Mouse (Mus musculus): ENCODE measurements at regions not wholly inside any gene's neighbourhood (a gene's known extent, or its start where the extent isn't known, plus 50 kb on each side); places are given as distances from the start of the nearest gene placed in this dataset.
A peak's percentile ranks its signal among the peaks of the same experiment; 100 is the strongest.

- DNase-seq (ENCODE audit: low spot score in 2 of 2) = no peak
Measured at GRCm38 (mm10) chr1:187413881-187414280, 194.7 kb upstream of the Esrrg start.

- no peak for DNase-seq (ENCODE audit: low spot score in 2 of 2)
Measured at GRCm38 (mm10) chr1:187418186-187419140, 190.1 kb upstream of the Esrrg start.

- DNase-seq (ENCODE audit: low spot score in 2 of 2) = no peak
Measured at GRCm38 (mm10) chr1:187428536-187429215, 179.9 kb upstream of the Esrrg start.

GRCm38 (mm10) chr1:187433716-187434634 is 174.6 kb upstream of the Esrrg start:
- DNase-seq (ENCODE audit: low spot score in 2 of 2) = no peak

DNA sequence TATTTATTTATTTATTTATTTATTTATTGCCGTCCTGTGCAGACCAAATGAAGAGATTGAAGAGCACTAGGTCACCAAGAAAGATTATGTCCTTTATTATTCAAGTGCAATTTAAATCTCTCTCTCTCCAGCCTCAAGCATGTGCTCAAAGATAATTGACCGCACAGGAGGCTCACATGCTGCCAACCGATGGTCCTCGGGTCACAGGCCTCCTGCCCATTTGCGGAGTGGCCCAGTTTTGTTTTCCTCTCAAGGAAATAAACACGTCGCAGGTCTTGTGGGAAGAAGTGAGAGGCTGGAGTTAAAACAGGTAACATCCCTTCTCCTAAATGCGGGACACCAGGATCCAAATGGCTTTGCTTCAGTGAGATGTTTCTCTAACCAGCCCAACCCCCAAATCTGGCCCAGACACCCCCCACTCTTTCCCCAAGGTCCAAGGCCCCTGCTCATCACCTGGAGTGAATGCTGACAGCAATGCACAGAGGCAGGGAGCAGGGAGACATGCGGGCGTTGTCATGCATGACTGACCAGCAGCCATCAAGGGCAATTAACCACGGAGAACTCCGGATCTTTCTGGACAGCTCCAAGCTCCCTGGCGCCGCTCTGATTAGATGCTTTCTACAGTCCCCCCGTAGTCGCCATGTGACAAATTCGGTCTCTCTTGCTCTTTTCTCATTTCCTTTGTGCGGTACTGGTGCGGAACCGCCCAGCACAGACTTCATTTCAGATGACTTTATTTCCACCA is 169.2 kb upstream of the Esrrg start:
- no peak for DNase-seq (ENCODE audit: low spot score in 2 of 2)

GRCm38 (mm10) chr1:187441668-187442193 is 166.9 kb upstream of the Esrrg start:
- no peak for DNase-seq (ENCODE audit: low spot score in 2 of 2)

GRCm38 (mm10) chr1:187446511-187446910 is 162.1 kb upstream of the Esrrg start:
- DNase-seq (ENCODE audit: low spot score in 2 of 2) = no peak

DNA sequence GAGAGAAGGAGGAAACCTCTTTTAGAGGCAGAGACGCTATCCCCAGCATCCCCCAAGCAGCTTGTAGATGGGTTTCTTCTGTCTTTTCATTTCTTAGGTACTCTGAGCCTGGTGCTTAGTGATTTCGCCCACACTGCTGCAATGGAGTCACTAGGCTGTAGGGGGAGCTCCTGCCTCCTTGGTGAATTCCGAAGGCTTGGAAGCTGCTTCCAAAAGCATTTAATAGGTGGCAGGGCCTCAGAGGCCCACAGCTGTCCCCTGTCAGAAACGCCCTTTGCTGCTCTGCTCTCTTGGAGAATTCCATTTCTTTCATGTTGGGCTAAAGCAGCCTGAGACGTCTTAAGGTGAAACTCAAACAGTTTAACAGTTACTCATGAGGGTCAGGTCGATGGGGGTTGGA is 160.4 kb upstream of the Esrrg start:
- DNase-seq (ENCODE audit: low spot score in 2 of 2) = peak in 1 of 2 experiments; percentile 15

GRCm38 (mm10) chr1:187450106-187450505 is 158.5 kb upstream of the Esrrg start:
- DNase-seq (ENCODE audit: low spot score in 2 of 2) = no peak

GRCm38 (mm10) chr1:187452189-187452588 is 156.4 kb upstream of the Esrrg start:
- DNase-seq (ENCODE audit: low spot score in 2 of 2) = peak in 1 of 2 experiments; percentile 48

GRCm38 (mm10) chr1:187454431-187454830 is 154.2 kb upstream of the Esrrg start:
- DNase-seq (ENCODE audit: low spot score in 2 of 2) = no peak

DNA sequence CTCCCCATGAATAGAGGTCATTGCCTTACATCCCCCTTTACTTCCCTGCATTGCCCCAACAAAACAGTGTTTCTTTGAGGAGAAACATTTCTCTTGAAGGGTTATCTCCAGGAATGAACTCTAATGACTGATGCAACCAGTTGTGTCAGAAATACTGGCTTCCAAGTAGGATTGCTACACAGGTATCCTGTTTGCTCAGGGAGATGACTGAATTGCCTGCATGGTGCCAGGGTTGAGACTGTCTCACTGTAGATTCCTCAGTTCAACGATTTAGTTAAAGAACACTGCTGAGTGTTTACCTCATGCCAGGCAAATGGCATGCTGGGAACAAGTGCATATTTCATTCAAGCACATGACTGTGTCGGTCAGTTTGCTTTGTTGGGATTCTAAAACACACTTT is 123.8 kb upstream of the Esrrg start:
- no peak for DNase-seq (ENCODE audit: low spot score in 2 of 2)

DNA sequence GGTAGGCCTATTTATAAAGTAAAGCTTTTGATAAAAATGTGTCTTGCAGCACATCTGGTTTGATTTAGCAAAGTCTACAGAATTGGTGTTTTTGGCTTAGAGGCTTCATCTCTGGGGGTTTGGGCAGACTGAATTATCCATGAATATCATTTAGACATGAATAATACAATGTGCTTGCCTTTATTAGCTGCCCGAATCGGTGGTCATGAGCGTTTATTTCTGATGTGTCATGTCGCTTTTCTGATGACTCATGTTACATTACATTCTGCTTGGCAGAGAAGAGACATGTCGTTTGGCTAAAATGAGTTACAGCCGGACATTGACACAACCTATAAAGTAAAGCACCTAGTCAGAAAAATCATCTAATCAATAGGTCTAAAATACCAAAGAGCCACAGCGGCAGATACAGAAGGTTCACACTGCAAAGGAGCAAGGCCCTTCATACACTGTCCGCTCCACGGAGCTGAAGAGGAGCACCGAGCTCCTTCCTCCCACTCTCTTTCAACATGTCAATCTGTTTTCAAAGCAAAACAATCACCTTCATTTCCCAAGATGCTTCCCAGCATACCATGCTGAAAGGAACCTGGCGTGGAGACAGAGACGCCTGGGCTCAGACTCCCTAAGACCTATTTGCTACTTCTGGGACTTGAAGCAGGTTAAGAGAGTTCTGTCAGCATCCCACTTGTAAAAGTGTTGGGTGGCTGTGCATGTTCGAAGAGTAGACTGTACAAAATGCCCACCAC is 120.5 kb upstream of the Esrrg start:
- no peak for DNase-seq (ENCODE audit: low spot score in 2 of 2)

- DNase-seq (ENCODE audit: low spot score in 2 of 2) = no peak
Measured at GRCm38 (mm10) chr1:187489452-187489851, 119.1 kb upstream of the Esrrg start.

DNA sequence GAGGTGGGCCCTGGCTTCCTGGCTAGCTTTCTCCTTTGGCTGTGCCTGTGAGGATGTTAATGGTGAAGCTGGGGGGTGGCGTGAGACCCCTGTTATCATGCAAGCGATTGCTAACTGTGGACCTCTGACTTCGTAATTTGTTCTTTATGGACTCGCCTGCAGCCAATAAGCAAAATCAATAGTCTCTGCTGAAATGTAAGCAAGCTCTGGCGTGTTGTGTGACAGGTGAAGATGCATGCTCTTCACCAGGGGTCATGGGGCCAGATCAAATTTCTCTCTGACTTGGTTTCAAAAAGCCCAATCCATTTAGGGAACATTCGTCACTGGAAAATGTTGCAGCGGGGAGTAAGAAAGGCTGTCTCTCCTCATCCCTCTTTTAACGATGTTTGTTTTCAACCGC is 103.2 kb upstream of the Esrrg start:
- no peak for DNase-seq (ENCODE audit: low spot score in 2 of 2)

GRCm38 (mm10) chr1:187507217-187507616 is 101.4 kb upstream of the Esrrg start:
- DNase-seq (ENCODE audit: low spot score in 2 of 2) = no peak

DNA sequence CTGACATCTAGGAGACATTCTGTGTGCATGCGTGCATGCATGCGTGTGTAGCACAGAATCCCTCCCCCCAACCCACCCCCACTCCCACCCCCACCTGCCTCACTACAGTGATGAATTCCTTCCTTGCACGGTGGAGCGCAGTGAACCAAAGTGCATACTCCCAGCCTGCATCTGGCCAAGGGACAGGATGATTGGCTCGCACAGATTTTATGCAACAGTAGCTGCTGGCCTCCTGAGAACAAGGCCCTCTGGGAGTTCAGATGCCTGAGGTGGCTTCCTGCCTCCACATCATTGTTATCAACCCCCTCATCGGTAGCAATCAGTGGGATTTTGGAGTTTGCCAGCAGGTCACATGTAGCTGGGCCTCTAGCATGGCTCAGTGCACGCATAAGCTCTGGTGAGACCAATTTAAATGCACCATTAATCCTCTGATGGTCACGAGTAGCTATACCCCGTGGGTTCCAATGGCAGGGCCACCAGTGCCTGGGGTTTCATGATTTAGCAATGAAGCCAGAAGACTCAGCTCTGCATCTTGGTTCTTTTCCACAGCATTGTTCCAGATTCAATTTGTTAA is 77.2 kb upstream of the Esrrg start:
- DNase-seq (ENCODE audit: low spot score in 2 of 2) = no peak

DNA sequence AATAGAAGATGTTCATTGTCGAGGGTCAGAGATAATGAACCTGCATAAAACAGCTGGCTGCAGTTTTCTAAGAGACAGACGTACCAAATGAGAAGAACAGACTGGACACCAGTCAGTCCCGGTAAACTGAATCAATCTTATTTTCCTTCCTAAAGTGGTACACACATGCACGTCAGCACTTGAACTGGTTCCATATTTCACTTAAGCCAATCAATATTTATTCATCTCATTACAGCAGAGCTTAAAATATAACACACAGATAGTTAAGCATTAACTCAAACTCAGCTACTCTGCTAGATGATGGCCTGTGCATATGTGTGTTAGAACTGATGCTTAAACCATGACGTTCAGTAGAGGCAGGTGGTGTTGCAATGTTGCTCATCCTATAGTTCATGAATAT is 72.3 kb upstream of the Esrrg start:
- DNase-seq (ENCODE audit: low spot score in 2 of 2) = no peak

- no peak for DNase-seq (ENCODE audit: low spot score in 2 of 2)
Measured at GRCm38 (mm10) chr1:187556718-187557117, 51.9 kb upstream of the Esrrg start.
